Mouse (Mus musculus) CD4-positive helper T cell, adult 2 months (primary cell): ENCODE measurements around the gene Vash1.

ENCODE experiments used
- DNase-seq: peaks from one replicate; pipeline ENCODE4 v3.0.0-alpha.2; 2012; ENCODE audit warnings: low read depth, missing footprints, low spot score

Gene Vash1

DNA sequence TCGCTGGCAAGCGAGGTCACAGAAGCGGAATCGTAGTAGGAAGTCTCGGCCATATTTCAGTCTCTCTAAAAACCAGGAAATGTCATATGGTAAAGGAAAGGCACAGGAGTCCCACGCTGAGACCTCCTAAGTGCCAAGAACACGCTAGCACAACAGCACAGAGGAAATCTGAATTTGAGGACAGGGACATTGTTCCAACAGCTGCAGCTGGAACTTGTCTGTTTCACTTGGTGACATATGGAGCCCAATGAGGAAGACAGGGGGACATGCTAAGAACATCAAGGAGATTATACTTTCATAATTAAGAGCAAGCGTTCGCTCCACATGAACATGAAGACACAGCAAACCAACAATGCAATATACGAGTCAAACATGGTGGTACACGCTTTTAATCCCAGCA is 38.5 kb downstream of the Vash1 start:
- DNase-seq: no peak

DNA sequence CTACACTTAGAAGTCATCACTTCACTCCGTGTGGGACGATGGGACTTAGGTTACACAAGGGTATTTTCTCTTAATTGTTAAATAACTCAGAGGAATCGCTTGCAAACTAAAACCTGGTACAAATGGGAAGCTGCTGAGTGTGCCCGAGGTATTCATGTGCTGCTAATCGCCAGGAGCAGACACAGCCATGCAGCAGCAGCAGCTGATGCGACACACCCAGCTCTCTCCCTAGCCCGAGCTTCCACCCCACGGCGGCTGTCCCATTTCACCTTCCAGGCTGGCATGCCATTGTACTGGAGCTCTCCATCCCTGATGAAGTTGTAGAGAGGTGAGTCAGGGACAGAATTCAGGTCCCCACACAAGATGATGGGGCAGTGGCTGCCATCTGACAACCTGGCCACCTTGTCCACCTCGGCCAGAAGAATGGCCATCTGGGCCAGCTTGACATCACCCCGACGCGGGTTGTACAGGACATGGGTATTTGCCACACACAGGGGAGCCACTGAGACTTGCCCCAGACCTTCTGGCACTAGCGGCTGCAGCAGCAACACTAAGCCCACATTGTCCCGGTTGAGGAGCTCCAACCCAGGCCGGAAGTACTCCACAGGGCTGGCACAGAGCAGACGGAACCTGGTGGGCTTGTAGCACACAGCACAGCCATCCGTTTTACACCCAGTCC is 41.6 kb downstream of the Vash1 start:
- no peak for DNase-seq

DNA sequence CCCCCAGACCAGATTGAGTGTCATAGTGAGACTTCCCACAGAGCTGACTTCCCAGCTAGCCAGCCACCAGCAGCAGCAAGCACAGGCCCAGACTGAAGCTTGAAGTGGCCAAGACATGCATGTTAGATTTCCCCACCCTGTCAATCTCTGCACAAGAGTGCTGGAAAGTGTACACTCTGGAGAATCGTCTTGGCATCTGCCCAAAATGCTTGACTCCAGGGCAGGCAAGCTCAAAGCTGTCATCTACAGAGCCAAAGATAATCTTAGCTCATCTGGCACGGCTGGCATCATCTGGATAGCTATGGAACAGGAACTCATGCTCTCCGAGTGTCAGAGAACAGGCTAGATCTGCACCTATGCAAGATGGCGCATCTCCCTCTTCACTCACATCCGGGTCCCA is 43.0 kb downstream of the Vash1 start:
- no peak for DNase-seq

DNA sequence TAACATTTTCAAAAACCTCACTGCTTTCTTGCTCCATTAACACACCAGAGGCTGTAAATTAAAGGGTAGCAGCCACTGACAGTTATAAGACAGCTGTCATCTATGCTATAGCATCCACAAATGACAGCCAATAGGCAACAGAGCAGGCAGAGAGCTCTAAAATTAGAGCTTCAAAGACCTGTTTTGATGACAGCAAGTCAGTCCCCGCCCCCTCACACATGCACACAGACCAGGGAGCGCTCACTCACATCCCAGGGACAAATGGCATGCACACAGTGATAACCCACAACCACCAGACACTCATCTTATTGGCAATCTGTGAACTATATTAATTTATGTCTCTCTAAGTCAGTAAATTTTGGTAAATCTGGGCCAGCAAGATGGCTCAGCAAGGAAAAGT is 45.8 kb downstream of the Vash1 start:
- DNase-seq: no peak

DNA sequence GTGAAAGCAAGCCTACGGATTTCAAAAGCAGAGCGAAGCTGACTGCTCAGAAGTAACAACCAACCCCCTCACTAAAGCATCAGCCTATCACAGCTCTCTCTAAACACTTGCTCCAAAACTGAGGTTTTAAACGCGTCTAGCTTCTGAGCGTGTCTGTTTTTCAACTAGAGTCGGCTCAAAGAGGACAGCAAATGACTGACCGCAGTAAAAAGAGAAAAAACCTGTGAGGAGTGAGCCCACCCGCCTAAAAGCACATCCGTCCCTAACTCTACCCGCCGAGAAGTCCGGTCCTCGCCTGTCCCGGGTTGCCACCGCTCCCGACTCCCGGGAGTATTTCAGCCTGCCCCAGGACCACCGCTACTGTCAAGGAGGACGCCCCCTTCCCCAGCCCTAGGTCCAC is 47.2 kb downstream of the Vash1 start:
- DNase-seq: peak; percentile 44

DNA sequence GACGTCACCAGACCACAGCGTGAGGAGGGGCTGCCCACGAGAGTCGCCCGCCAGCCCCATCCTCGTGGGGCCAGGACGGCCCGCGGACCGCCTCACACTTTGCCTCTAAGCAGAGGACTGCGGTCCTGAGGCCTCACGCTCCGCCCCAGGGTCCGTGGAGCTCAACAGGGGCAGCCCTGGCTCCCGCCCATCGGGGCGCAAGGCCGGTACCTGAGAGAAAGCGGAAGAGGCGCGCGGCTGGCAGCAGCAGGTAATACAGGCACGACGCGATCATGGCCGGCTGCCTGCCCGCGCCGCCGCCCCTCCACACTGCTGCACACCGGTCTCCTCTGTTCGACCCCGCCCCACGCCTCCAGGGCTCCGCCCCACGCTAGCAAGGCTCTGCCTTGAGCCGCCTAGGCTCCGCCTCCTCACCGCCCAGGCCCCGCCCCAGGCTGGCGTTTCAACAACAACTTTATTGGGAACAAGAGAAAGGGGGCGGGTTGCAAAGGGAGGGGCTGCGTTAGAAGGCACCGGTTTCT is 47.7 kb downstream of the Vash1 start, which contains the start of gene Angel1:
Angel1 (minus strand) TSS at position 341 of the 521 bp plus-strand sequence.
- DNase-seq: peak; percentile 98

DNA sequence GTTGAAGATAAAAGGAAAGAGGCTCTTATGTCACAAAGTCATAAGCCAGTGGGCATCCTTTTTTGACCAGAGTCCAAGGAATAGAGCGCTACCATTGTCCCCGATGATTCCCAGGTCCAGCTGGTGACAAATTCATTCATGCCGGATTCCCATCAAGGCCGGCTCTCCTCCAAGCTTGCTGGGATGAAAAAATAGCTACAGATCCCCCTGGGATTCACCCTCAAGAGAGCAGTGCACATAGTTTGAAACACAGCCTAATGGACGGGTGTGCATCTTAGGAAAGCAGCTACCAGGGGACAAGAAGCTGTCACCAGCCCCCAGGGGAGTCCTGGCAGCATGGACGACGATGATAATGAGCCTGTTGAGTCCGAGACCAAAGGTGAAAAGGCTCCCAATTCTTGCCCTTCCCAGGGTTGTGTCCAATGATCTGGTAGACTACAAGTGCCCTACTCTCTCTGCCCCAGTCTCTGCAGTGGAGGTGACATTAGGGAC is 55.9 kb downstream of the Vash1 start, which contains the start of gene Lrrc74a:
Lrrc74a (plus strand) TSS at position 51 of the 492 bp plus-strand sequence.
- DNase-seq: no peak
